Mouse (Mus musculus) kidney, postnatal 14 days (tissue): ENCODE measurements around the gene Rrnad1.

Source experiments
- DNase-seq: peaks from one replicate; pipeline ENCODE4 v3.0.0; 2022; ENCODE audit warnings: mixed read lengths

Gene Rrnad1

DNA sequence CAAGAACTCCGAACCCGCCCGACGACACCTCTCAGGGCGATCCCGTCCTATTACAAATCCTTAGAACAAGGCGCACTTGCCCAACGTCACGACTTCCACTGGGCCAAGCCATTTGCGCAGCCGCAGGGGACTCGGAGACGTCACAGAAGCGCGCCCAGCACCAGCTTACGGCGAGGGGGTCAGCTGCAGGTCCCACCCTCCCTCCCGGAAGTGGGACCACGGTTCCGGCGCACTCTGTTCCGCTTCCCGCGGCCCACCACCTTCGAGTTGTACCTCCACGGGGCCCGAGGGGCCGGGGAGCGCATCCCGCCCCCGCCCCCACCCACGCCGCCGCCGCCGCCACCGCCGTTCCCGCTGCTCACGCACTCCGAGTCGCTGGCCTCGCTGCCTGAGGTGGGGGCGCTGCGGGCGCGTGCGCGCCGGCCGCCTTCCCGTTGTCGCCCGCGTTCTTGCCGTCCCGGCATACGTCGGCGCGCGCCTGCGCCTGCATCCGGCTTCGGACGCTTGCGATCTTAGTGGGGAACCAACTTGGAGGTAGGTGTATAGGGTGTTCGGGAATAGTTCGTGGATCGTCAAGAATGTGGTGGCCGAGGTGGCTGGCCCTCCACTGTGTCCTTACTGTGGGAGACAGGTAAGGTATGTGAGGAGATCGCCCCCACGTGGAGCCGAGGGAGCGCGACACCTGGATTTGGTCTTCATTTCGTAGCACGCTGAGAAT is at the start of gene Rrnad1, which contains the start of gene Isg20l2:
Gene Rrnad1 (minus strand): TSS at position 640 of the 718 bp plus-strand sequence.
Gene Isg20l2 (plus strand): TSS at position 237 of the 718 bp plus-strand sequence.
- peak; percentile 98 for DNase-seq

DNA sequence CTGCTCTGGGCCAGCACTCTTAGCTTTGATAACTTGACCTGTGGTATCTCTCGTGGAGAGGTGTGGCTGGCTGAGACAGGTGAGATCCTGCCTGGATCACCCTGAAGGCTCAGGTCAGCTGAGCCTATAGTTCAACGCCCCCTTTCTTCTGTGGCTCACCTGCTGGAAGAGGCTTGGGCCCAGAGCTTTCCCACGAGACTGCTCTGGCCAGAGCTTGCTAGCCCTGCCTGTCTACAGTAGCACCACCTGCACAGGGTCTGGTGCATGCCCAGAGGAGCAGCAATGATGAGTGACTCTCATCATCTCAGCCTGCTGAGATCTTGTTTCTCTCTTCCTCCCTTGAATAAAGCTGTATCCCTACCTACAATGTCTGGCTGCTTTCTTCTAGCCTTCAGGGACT is 49.6 kb upstream of the Rrnad1 start:
- no peak for DNase-seq

DNA sequence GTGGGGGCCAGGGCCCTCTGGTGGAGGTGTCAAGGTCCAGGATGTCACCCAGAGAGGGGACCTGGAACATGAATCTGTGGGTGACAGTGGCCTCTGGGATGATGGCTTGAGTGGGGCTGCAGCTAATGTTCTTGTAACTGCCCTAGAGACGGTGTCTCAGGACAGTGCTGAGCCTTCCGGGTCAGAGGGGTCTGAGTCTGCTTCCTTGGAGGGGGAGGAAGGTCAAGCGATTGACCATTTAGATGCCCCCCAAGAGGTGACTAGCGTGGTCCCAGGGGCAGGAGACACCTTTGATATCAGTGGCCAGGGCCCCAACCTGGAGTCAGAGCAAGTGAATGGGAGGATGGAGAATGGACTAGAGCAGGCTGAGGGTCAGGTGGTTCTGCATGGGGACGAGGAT is 49.0 kb upstream of the Rrnad1 start:
- DNase-seq, result no peak

GRCm38 (mm10) chr3:87974381-87974987 is 44.0 kb upstream of the Rrnad1 start:
- DNase-seq, result no peak

GRCm38 (mm10) chr3:87973593-87974380 is 43.3 kb upstream of the Rrnad1 start:
- DNase-seq, result no peak

DNA sequence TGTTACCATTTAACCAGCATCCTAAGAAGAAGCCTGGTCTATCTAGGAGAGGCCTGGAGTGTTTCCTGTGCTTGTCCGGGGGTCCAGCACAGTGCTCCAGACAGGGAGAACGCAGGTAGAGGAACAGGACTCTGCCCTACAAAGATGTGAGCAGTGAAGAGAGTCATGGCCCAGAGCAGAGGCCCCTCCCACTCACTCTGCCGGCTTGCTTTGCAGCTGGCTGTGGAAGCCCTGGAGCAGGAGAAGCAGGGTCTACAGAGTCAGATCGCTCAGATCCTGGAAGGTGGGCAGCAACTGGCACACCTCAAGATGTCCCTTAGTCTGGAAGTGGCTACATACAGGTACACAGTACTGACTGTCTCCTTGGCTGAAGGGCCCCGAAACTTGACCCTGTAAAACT is 42.3 kb upstream of the Rrnad1 start:
- no peak for DNase-seq

DNA sequence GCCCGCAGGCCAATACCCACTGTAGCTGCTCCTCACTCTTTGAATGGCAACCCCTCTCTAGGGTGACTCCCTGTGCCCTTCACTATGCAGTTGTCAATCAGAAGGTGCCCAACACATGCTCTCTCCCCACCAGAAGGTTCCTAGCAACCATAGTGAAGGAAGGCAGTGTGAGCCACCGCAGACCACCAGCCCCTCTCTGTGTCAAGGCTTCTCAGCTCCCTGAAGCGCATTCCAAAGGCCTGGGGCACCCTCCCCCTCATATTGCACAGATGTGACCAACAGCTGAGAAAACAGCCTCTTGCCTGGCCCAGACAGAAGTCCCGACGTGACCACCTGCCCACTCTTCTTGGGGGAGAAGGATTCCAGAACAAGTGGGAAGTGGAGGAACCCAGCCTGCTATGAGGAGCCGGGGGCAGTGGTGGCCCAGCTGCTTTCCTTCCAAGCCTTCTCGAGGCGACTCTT is 41.7 kb upstream of the Rrnad1 start:
- DNase-seq, result no peak

DNA sequence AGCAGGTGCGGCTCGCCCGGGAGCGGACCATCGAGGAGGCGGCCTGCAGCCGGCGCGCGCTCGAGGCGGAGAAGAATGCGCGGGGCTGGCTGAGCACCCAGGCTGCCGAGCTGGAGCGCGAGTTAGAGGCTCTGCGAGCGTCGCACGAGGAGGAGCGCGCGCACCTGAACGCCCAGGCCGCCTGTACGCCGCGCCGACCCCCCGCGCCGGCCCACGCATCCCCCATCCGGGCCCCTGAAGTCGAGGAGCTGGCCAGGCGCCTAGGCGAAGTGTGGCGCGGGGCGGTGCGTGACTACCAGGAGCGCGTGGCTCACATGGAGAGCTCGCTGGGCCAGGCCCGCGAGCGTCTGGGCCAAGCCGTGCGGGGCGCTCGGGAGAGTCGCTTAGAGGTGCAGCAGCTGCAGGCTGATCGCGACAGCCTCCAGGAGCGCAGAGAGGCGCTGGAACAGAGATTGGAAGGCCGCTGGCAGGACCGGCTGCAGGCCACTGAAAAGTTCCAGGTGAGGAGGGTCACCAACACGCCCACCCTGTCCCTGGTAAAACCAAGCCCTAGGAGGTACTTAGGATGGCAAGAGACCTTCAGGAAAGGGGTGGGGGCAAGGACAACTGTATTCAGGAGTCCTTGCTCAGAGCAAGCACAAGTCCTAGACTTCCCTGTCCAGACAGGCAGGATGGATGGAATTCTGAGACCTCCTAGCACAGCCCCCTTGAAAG is 41.1 kb upstream of the Rrnad1 start:
- DNase-seq, result no peak

DNA sequence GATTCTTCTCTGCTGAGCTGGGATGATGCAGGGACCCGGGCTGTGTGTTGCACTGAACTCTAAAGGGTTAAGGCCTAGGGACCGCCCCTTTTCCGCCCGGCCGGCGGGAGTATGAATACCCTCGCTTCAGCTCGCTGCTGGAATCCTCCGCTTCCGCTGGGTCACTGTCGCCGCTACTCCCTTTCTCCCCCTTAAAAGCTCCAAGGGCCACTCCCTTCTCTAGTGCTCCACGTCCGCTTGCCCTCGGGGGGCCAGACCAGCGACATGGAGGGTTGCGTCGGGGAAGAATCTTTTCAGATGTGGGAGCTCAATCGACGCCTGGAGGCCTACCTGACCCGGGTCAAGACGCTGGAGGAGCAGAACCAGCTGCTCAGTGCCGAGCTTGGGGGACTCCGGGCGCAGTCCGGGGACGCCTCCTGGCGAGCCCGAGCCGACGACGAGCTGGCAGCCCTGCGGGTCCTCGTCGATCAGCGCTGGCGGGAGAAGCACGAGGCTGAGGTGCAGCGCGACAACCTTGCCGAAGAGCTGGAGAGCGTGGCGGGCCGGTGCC is 40.5 kb upstream of the Rrnad1 start, which contains the start of gene Nes:
Gene Nes (plus strand): TSS at position 140 of the 550 bp plus-strand sequence.
- DNase-seq, result peak; percentile 83

- DNase-seq, result peak; percentile 71
Observed at GRCm38 (mm10) chr3:87970184-87970938, 39.8 kb upstream of the Rrnad1 start.

GRCm38 (mm10) chr3:87960586-87961191 is 30.2 kb upstream of the Rrnad1 start:
- DNase-seq, result peak; percentile 95

GRCm38 (mm10) chr3:87960191-87960585 is 29.7 kb upstream of the Rrnad1 start:
- no peak for DNase-seq

- no peak for DNase-seq
Observed at GRCm38 (mm10) chr3:87959371-87959770, 28.9 kb upstream of the Rrnad1 start.

DNA sequence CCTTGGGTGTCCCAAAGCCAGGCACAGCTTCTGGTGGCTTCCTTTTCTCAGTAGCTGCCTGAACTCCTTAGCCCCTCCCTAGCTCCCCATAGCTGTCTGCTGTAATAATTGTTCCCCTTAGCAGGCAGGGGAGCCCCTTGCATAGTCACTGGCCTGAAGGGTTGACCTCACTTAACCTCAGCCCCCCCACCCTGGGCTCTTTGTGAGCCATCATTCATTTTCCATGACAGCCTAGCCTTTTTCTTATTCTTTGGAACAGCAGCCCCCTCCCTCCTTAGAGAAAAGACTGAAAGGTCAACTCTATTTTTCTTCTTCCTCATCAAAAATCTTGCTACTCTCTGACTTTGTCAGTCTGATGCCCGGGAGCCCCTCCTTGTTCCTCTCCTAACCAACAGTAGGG is 28.4 kb upstream of the Rrnad1 start:
- DNase-seq, result no peak

- DNase-seq, result no peak
Observed at GRCm38 (mm10) chr3:87958476-87958875, 28.0 kb upstream of the Rrnad1 start.

DNA sequence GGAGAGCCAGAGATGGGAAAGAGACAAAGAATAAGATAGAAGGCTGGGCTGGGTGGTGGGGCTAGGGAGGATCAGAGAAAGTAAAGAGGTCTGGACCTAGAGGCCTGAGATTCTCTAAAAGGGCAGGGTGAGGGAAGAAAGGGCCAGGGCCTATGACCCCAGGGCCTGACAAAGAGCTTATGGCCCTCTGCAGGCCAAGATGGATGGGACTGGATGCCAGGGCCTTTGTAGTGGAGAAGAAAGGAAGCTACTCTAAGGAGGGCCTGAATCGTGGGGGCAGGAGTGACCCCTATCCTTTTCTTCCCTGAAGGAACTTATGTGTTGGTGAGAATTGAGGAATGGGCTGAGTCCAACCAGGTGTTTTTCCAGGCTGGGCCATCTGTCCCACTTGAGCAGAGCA is 27.5 kb upstream of the Rrnad1 start:
- no peak for DNase-seq

DNA sequence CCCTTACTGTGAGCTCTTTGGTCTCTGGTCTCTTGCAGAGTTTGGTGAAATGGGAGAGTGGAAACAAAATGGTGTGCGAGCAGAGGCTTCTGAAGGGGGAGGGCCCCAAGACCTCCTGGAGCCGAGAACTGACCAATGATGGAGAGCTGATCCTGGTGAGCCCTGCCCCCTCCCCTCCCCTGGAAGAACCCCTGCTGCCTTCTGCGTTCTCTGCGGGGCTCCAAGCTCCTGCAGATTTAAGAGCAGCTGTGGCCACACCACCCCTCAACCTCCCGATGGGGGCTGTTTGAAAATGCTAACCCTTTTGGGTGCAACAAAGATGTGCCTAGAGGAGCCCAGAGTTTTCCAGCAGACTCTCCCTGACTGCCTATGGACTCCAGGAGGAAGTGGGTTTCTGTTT is 21.9 kb upstream of the Rrnad1 start:
- DNase-seq, result peak; percentile 43

- DNase-seq, result no peak
Observed at GRCm38 (mm10) chr3:87951946-87952345, 21.4 kb upstream of the Rrnad1 start.

- DNase-seq, result no peak
Observed at GRCm38 (mm10) chr3:87949955-87950515, 19.5 kb upstream of the Rrnad1 start.

DNA sequence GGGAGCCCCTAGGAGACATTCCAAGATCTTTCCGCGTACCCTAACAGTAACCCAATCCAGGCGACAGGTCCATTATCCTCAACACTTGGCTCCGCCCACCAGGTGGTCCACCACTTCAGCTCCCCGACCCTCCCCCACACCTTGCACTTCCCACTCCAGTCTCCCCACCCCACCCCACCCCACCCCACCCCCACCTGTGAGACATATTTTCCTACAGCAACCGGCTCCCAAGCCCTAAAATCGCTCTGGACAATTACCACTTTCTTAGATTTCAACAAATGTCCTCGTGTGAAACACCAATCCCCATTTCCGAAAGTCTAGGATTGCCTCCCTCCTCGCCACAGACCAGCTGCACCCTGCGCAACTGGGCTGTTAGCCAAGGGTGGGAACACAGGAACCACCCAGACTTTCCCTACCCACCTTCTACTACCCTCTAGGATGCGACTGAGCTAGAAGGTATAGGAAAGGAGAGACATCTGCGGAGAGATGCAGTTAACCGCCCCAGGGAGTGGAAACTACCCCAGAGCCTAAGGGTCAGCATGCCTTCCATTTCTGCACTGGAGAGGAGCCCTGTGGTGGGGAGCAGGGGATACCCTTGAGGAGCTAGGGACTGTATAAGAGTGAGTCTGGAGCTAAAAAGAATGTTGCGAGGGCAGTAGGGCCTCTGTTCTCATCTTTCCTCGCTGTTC is 18.9 kb upstream of the Rrnad1 start:
- no peak for DNase-seq
